Mouse (Mus musculus) ZHBTc4 (cell line): ENCODE results near the gene C87499.
A peak's percentile ranks its signal among the peaks of the same experiment; 100 is the strongest.

Experiments used
- DNase-seq: peaks from one replicate; pipeline ENCODE4 v3.0.0-alpha.2; 2011; ENCODE audit warnings: low read depth, low spot score

The C87499 gene

DNA sequence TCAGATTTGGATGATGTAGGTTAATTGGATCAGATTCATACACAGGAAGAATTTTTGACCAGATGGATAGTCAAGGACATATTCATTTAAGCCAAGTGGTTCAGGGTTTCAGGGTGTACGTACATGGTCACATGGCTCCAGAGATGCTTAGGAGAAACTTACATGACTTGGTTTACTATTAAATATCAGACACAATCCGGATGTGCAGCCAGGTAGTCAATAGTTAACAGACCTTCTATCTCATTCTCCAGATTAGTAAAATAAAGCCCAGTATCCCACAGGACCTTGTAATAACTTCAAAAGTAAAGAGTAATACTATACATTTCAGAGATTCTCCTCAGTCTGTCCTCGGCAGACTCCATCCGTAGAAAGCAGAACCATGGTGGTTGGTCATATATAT, at the start of gene C87499:
Gene C87499, minus strand, starts transcription at position 101 of the 400 bp plus-strand sequence.
- no peak for DNase-seq

DNA sequence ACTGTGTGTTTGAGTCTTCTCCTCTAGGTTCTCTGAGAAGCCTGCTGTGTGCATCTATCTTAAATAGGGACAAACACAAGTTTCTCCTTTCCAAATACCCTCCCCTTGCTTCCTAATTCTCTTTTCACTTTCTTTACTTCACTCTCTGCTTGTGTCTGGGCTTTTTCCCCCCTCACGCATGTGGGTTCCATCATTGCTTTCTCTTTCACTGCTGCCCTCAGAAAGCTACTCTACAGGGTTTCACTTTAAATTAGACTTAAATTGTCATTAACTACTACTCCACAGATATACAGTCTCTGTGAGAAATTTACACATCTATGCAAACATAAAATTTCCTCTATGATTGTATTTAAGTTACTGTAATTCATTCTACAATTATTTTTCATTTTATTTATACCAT, 49.6 kb upstream of the C87499 start, which contains the start of gene Ifna2:
Gene Ifna2, minus strand, starts transcription at position 101 of the 400 bp plus-strand sequence.
- no peak for DNase-seq

DNA sequence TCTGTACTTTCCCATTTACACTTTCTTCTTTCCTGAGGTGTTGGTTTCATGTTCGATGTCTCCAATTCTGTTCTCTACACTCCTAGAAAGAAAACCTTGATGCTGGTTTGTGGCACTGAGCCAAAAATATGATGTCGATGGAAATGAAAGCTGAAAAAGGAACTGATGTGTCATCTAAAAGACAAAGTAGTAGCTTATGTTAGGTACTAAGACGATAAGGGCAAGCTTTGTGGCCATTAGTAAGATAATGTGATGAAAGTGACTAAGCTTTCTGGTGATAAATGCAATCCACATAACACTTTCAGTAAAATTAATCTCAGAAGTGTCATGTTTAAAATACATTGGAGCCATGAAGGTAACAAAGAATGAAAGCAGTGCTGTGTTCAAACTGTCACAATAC, 47.1 kb upstream of the C87499 start:
- DNase-seq: no peak

DNA sequence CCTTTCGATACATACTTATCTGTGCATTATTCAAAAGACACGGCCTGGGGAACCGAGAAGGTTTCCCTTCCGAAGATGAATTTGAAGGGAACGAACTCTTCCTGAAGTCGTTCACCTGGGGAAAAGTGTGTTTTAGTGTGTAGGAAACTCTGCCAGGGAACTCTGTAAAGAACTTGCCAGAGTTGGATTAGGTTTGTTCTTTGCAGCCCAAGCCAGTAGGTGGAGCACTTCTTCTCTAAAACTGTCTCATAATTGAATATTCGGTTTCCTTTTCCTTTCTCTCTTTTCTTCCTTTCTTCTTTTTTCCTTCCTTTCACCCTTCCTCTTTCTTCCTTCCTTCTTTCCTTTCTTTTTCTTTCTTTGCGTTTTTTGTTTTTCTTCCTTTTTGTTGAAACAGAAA, 46.2 kb upstream of the C87499 start:
- peak; percentile 18 for DNase-seq

DNA sequence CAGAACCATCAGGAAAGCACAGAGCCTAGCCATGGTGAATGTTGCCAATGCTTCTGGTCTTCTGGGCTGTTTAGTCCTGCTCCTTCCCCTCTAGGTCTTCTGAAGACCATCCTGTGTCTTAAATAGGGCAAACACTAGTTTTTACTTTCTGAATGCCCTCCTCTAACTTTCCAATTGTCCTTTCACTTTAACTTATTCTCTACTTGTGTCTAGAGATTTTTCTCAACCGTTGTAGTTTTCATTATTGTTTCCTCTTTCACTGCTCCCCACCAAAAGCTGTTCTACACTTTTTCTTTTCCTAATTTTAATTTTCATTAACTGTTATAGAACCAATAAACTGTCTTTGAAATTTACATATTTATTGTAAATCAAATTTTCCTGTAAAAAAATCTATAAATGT, 42.6 kb upstream of the C87499 start, which contains the start of gene Ifna16:
Gene Ifna16, minus strand, starts transcription at position 101 of the 400 bp plus-strand sequence.
- DNase-seq: no peak

DNA sequence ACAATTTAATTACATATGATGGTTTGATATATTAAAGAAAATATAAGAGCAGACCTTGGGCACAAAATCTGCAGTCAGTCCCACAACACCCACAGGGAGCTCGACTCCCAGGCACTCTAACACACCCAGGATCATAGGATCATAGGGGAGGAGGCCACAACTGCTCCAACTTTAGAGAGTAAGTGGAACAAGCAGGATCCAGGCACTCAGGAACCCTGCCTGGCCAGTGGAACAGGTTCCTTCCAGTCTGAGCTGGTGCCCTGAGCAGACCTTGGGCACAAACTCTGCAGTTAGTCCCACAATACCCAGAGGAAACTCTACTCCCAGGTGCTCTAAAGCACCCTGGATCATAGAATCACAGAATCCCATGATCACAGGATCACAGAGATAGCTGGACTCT, 21.2 kb upstream of the C87499 start:
- no peak for DNase-seq

DNA sequence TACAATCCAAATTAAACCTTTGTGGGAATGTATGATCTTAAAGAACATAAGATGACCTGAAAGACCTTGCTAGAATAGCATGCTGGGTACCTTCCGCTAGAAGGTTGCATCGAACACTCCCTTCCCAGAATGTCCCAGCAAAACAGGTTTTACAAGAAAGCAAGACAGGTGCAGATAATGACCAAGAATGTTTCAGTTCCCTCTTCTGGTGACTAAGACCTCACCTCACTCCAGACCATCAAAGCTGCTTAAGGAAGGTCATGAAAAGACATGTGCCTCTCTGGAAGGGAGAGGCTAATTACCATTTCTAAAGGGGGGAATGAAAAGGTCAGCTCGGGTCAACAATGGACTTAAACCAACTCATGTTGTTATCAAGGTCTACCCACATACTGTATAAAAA, 19.4 kb upstream of the C87499 start:
- peak; percentile 60 for DNase-seq

DNA sequence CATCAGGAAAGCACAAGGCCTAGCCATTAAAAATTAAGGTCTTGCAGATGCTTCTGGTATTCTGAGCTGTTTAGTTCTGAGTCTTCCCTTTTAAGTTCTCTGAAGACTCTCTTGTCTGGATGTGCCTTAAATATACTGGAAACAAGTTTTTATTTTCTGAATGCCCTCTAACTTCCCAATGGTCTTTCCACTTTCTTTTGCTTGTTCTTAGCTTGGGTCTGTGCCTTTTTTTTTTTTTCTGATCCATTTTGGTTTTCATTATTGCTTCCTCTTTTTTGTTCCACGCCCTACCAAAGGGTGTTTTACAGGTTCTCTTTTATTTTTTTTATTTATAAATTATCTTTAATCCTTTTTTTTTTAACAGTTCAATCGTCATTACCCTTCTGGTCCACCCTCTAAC, 10.1 kb upstream of the C87499 start, which contains the start of gene Ifna13:
Gene Ifna13, minus strand, starts transcription at position 101 of the 400 bp plus-strand sequence.
- DNase-seq: no peak

DNA sequence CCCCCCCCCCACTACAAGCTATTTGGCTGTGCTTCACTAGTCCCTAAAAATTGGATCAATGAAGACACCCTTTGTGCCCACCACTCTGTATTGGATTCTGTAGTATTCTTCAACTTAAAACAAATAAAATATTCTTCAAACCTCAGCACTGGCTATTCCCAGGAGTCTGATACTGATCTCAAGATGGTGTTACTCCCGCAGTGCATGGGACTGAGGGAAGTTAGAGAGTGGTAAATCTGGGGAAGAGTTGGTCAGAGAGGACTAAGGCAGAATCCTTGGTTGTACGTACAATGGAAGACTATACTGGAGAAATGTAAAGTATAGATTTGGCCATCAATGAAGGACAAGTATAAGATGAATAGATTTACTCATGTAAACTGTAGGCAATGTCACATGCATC, 8.3 kb upstream of the C87499 start:
- peak; percentile 14 for DNase-seq

DNA sequence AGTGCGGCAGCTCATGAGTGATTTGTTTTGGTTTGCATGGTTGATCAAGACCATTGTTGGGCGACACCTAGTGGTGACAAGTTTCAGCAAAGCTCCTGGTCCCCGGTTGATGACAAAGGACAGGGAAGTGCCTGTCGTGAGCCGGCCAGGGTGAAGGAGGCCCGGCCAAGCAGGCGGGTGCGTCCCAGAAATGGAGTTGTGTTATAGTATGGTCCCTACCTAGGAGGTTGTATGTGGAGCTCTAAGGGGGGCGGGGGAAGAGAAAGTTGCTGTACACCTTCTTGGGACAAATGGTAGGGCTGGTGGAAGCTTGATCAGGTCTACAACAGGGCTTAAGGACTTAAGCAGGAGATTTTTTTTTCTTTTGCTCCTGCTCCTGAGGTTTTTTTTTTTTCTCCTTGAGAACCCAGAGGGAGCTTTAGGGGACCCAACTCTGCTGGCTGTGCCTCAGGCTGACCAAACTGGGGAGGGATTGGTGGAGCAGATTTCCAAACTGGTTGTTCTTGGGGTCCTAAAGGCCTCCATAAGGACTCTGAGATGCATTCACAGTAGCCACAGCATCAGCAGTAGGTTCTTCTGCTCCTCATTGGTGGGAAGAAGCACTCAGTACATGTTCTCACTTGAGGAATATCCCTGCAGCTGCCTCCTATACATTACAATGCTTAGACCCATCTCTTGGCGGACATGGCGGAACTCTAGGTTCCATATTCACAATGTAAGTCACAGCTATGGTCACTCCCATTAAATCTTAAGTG, 7.0 kb upstream of the C87499 start:
- peak; percentile 97 for DNase-seq

DNA sequence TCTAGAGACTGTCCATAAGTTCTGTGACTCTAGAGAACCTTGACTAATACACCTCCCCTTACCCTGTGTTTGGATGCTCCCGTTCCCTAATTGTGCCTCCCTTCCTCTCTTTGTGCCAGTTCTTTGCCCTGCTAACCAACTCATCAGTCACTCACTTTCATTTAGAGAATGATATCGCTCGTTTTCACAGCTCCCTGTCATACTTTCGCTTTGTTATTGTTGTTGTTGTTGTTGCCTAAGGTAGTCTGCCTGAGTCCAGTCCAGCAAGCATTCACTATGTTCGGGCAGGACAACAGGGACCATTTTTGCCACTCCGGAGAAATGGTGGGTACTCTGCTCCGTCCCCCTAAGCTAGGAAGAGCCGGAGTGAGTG, 6.5 kb upstream of the C87499 start:
- no peak for DNase-seq

DNA sequence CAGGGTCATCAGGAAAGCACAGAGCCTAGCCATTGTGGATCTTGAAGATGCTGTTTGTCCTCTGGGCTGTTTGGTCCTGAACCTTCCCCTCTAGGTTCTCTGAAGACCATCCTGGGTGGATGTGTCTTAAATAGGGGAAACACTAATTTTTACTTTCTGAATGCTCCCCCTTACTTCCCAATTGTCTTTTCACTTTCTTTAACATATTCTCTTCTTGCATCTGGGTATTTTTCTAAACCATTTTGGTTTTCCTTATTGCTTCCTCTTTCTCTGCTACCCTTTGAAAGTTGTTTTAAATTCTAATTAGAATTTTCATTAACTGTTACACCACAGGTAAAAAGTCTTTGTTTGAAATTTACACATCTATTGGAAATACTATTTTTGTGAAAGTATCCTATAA, 30.9 kb downstream of the C87499 start, which contains the start of gene Ifna12:
Gene Ifna12, minus strand, starts transcription at position 101 of the 400 bp plus-strand sequence.
- no peak for DNase-seq

DNA sequence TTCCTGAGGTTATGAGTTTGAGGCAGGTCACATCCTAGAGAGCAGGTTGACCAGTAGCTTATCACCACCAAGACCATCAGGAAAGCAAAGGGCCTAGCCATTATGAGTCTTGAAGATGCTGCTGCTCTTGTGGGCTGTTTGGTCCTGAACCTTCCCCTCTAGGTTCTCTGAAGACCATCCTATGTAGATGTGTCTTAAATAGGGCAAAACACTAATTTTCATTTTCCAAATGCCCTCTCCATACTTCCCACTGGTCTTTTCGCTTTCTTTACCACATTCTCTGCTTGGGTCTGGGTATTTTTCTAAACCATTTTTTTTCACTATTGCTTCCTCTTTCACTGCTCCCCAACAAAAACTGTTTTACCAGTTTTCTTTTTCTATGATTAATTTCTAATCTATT, 41.9 kb downstream of the C87499 start, which contains the start of gene Ifna9:
Gene Ifna9, minus strand, starts transcription at position 101 of the 400 bp plus-strand sequence.
- no peak for DNase-seq
